Mouse (Mus musculus): Measurements from ENCODE around the gene Ccdc157. TPM values are rescaled to one million over a fixed set of nuclear protein-coding genes. Genes with fewer than 3 reads are reported as not detected.
"Not testable (repeated sequence)": the region's sequence is repeated elsewhere in the genome, so short reads cannot be mapped to it uniquely, and the experiment has no call there.

Gene Ccdc157
- polyA plus RNA-seq, 1 experiment from 2014 or later: 9.5 TPM

DNA sequence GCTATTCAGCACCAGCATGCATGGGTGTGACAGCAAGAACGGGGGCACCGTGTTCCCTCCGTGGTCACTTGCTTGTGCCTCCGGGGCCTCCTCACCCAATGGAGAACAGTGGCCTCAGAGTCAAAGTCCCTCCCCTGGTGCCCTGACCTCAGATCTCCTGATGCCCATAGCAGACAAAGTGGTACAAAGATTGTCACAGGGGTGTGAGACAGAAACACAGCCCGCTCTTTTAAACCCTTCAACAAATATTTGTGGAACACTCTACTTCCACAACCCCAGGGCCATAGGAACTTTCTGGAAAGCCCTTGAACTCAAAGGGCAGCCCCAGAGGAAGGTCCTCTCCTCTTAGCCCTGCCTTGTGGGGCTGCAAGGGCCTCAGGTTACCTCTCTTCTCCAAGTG, 37.9 kb downstream of the Ccdc157 start:
- no peak overlapping the region for H3K9ac ChIP-seq
- H3K4me3 ChIP-seq: no peak overlapping the region
- no peak for ATAC-seq (ENCODE audit: borderline replicate concordance, extremely low read depth, low FRiP score, low TSS enrichment)
- 62% methylated on average over 5 of the region's 5 CpGs for WGBS
- H3K9me3 ChIP-seq: no peaks in the 10 kb centered on the region
- H3K36me3 ChIP-seq: no peaks in the 10 kb centered on the region
- H3K27ac ChIP-seq: no peak overlapping the region
- peaks cover 21% of the 10 kb centered on the region for H3K4me1 ChIP-seq
- H3K27me3 ChIP-seq: peaks cover 15% of the 10 kb centered on the region; the same call in 1 of the 2 replicates
- H3K4me2 ChIP-seq: no peak overlapping the region

DNA sequence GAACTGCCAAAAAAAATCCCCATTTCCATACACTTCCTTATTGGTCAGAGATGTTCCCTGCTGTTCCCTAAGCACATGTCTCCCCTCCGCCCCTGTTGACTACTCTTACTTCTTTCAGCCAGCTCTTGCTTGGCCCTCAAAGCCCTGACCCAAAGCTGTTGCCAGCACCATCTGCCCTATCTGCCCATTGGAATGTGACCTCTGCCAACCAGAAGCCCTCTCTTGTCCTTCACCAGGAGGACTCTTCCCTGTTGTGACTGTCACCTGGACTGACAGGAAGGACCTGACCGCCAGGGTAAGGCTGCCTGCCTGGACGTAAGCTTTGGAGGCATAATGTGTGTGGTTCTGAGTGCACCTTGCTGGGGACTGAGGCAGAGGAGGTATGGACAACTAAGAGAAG, 38.4 kb downstream of the Ccdc157 start:
- WGBS: 71% methylated on average over 3 of the region's 3 CpGs
- peaks cover 20% of the 10 kb centered on the region; the same call in 1 of the 2 replicates for H3K27me3 ChIP-seq
- no peak overlapping the region for H3K9ac ChIP-seq
- peaks cover 22% of the 10 kb centered on the region for H3K4me1 ChIP-seq
- H3K36me3 ChIP-seq: no peaks in the 10 kb centered on the region
- no peak overlapping the region for H3K4me2 ChIP-seq
- ATAC-seq (ENCODE audit: borderline replicate concordance, extremely low read depth, low FRiP score, low TSS enrichment): no peak
- H3K27ac ChIP-seq: no peak overlapping the region
- no peak overlapping the region for H3K4me3 ChIP-seq
- H3K9me3 ChIP-seq: no peaks in the 10 kb centered on the region

DNA sequence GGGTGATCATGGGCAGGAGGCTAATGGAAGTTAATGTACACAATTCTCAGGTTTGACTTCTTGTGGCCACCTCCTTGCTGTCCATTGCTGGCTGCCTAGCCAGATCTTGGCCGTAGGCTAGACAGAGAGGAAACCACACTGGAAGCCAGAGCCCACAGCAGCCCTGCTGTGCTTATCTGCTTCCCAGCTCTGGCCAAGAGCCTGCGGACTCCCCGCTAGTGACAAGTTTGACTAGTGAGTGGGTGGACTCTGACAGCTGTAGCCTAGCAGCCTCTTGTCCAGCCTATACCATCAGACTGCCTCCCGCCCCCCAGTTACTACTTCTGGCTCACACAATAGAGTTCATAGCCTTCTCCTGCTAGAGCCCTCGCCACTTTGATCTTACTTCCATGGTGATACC, 40.5 kb downstream of the Ccdc157 start:
- 39% methylated on average over 5 of the region's 5 CpGs for WGBS
- H3K4me3 ChIP-seq: no peak overlapping the region
- no peak for ATAC-seq (ENCODE audit: borderline replicate concordance, extremely low read depth, low FRiP score, low TSS enrichment)
- no peak overlapping the region for H3K9ac ChIP-seq
- H3K4me1 ChIP-seq: peaks cover 27% of the 10 kb centered on the region
- no peaks in the 10 kb centered on the region for H3K36me3 ChIP-seq
- H3K27ac ChIP-seq: no peak overlapping the region
- peaks cover 28% of the 10 kb centered on the region; the same call in 1 of the 2 replicates for H3K27me3 ChIP-seq
- no peaks in the 10 kb centered on the region for H3K9me3 ChIP-seq
- no peak overlapping the region for H3K4me2 ChIP-seq

DNA sequence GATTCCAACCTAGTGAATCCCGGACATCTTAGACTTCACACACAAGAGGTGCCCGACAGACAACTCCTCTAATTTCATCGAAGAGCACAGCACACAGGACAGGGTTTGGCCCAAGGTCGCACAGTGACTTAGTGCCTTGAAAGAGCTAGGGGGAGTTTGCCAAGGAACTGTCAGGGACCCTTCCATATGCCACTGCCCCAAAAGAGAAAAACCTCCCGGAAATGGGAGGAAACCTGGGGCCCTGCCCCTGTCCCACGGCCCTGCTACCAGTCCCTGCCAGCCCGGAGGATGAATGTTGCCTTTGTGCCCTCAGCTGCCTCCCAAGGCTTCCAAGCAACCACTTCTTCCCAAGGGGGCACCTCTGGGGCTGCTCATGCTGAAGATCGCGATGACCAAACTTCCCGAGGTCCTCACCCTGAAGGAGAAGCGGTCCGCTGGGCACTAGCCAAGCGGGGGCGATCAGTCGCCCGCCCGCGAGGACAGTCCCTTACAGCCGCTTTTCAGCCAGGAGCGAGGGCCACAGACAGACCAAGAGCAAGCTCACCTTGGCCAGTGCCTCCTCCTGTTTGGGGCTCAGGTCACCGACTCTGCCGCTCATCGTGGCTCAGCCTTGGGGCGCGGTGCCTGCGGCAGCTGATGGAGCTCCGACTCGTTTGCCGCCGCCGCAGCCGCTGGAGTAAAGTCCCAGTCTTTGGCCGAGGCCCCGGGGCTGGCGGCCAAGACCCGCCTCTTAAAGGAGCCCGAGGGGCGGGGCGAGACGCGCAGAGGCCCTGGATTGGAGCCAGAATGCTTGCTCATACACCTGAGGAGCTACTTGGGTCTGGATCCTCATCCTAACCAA, 41.8 kb downstream of the Ccdc157 start:
- H3K27ac ChIP-seq: no peak overlapping the region
- peak overlapping the region; percentile 31 for H3K9ac ChIP-seq
- no peaks in the 10 kb centered on the region for H3K36me3 ChIP-seq
- H3K4me3 ChIP-seq: peak overlapping the region; percentile 45
- ATAC-seq (ENCODE audit: borderline replicate concordance, extremely low read depth, low FRiP score, low TSS enrichment): peak; percentile 41; the same call in 1 of the 2 replicates
- peak overlapping the region; percentile 78 for H3K4me2 ChIP-seq
- peaks cover 27% of the 10 kb centered on the region for H3K4me1 ChIP-seq
- H3K9me3 ChIP-seq: no peaks in the 10 kb centered on the region
- H3K27me3 ChIP-seq: peaks cover 28% of the 10 kb centered on the region; the same call in 1 of the 2 replicates
- 1% methylated on average over 41 of the region's 41 CpGs for WGBS

DNA sequence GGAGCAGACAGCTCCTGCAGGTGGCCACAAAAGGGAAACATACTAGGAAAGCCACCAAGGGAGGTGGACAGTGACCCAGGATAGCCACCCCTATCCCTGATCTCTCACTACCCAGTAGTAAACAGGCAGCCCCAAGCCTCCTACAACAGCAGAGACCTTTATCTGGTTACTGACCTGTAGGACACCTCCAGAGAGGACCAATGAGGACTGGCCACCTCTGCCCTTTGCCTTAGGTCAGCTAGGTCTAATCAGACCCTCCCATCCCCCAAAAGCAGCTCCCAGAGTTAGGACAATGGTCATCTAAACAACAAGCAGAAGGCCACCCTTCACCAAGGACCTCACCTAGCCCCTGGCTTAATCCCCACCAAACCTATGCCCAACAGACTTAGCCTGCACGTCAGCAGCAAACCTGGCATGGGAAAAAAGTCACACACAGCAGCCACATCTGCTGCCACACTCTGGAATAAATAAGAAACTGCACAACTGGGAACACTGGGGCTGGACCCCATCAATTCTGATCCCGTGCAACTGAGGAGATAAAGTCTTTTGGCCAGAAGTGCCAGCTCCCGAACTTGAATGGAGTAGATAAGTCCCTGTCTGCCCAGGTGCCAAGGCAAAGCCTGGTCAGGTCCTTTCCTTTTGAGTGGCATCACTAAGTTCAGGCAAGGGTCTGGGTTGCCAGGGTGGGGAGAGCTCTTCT, 42.6 kb downstream of the Ccdc157 start:
- Histone ChIP-seq H3K36me3 (no peaks in the 10 kb centered on the region), H3K4me3 (peak overlapping the region; percentile 45), H3K9ac (no peak overlapping the region), H3K4me2 (peak overlapping the region; percentile 78), H3K27ac (no peak overlapping the region), H3K9me3 (no peaks in the 10 kb centered on the region), H3K4me1 (peaks cover 27% of the 10 kb centered on the region), H3K27me3 (peaks cover 28% of the 10 kb centered on the region; the same call in 1 of the 2 replicates)
- ATAC-seq (ENCODE audit: borderline replicate concordance, extremely low read depth, low FRiP score, low TSS enrichment): no peak
- 16% methylated on average over 3 of the region's 3 CpGs for WGBS

DNA sequence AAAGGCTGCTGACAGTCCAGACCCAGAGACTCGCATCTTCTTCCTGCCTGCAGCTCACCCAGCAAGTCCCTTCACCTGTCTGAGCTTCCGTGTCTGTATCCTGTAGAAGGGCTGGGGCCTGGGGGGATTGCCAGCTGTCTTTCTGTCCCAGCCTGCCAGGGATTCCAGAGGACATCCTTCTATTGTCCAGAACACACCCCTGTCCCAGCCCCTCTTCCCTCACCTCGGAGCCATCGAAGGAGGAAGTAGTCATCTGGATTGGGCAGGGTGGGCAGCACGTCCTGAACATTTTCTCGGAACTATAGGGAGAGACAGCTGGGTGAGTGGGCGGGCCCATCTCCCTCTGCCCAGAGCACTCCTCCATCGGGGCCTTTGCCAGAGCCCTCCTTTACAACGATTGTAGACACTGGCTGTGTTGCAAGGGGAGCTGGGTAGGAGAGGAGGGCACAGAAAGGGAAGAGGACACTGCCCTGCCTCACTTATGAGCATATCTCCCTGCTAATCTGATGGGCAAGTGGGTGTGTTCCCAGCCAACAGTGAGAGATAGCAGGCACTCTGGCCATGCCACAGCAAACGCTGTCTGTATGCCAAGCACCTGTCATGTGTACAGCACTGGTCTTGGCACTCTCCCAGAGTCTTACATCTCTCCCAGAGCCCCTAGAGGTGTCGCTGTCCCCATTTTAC, 43.5 kb downstream of the Ccdc157 start:
- H3K9ac ChIP-seq: no peak overlapping the region
- no peak for ATAC-seq (ENCODE audit: borderline replicate concordance, extremely low read depth, low FRiP score, low TSS enrichment)
- no peaks in the 10 kb centered on the region for H3K36me3 ChIP-seq
- no peak overlapping the region for H3K4me3 ChIP-seq
- WGBS: 46% methylated on average over 11 of the region's 11 CpGs
- H3K27me3 ChIP-seq: peaks cover 28% of the 10 kb centered on the region; the same call in 1 of the 2 replicates
- H3K4me1 ChIP-seq: peaks cover 27% of the 10 kb centered on the region
- no peak overlapping the region for H3K27ac ChIP-seq
- H3K4me2 ChIP-seq: peak overlapping the region; percentile 2; the same call in 1 of the 2 replicates
- H3K9me3 ChIP-seq: no peaks in the 10 kb centered on the region

DNA sequence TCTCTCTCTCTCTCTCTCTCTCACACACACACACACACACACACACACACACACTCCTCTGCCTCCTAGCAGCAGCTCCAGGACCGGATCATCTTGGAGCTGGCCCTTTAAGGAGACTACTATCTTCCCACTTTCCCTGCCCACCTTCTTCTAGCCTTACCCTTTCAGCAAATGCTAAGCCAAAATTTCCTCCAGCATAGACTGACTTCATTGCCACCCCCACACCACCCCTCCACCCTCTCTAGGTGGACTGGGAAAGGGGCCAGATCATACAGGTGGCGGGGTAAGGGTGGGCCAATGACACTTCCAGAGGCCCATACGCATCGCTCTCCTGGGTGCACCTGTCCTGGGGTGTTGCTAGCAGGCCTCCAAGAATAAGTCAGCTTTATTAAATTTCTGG, 44.7 kb downstream of the Ccdc157 start:
- peaks cover 27% of the 10 kb centered on the region for H3K4me1 ChIP-seq

DNA sequence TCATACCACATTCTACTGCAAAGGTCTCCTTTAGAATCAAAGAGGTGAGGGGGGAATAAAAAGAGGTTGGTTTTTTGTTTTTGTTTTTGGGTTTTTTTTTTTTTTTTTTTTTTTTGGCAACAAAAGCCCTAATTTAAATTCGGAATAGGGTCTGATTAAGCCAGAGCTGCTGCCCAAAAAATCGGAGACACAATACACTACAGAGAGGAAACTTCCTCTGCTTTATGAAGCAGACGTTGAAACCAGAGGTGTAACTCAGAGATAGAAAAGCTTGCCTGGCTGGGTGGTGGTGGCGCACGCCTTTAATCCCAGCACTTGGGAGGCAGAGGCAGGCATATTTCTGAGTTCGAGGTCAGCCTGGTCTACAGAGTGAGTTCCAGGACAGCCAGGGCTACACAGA, 45.6 kb downstream of the Ccdc157 start:
- H3K4me3 ChIP-seq; H3K4me2 ChIP-seq; H3K27ac ChIP-seq; H3K9ac ChIP-seq; ATAC-seq (ENCODE audit: borderline replicate concordance, extremely low read depth, low FRiP score, low TSS enrichment); H3K36me3 ChIP-seq; H3K9me3 ChIP-seq: not testable (repeated sequence)
- 77% methylated on average over 6 of the region's 6 CpGs for WGBS
- Histone ChIP-seq H3K27me3 (peaks cover 27% of the 10 kb centered on the region; the same call in 1 of the 2 replicates), H3K4me1 (peaks cover 26% of the 10 kb centered on the region)

More for the DNA sequence above, 44.7 kb downstream of the Ccdc157 start:
- ATAC-seq (ENCODE audit: borderline replicate concordance, extremely low read depth, low FRiP score, low TSS enrichment): no peak
- Histone ChIP-seq H3K27me3 (peaks cover 28% of the 10 kb centered on the region; the same call in 1 of the 2 replicates), H3K27ac (no peak overlapping the region), H3K4me3 (no peak overlapping the region), H3K36me3 (no peaks in the 10 kb centered on the region), H3K9me3 (no peaks in the 10 kb centered on the region), H3K4me2 (no peak overlapping the region), H3K9ac (no peak overlapping the region)
- WGBS: 82% methylated on average over 4 of the region's 4 CpGs

DNA sequence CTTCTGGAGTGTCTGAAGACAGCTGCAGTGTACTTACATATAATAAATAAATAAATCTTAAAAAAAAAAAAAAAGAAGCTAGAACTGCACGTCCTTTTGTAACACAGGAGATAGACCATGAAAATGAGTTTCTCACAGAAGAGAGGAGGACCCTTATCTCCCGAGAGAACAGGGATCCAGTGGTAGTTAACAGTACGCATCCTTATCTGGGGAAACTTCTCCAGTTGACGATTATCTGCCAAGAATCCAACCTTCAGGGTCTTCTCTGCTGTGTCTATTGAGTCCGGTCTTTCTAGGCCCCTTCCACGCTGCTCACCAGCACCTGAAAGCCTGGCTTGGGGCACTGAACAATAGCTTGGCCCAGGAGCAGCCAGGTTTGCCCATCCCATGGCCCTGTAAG, 46.1 kb downstream of the Ccdc157 start:
- Histone ChIP-seq H3K27ac (no peak overlapping the region), H3K4me1 (peaks cover 20% of the 10 kb centered on the region), H3K4me3 (no peak overlapping the region), H3K9ac (no peak overlapping the region), H3K9me3 (no peaks in the 10 kb centered on the region), H3K36me3 (no peaks in the 10 kb centered on the region), H3K27me3 (peaks cover 22% of the 10 kb centered on the region; the same call in 1 of the 2 replicates), H3K4me2 (no peak overlapping the region)
- ATAC-seq (ENCODE audit: borderline replicate concordance, extremely low read depth, low FRiP score, low TSS enrichment): no peak
- 67% methylated on average over 6 of the region's 6 CpGs for WGBS

DNA sequence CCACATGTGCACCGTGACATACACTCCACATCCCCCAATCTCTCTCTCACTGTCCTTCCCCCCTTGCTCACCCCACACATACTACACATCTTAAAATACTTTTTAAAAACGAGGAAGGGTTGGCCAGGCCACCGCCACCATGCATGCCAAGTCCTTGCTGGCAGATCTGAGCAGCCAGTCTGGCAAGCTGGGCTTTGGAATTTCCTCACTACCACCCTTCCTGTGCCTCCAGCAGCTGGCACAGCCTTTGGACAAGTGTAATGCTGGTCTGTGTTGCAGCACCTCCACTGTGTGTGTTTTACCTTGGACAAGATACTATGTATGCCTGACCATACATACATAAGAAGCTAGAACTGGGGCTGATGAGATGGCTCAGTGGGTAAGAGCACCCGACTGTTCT, 46.6 kb downstream of the Ccdc157 start:
- H3K4me1 ChIP-seq: peaks cover 16% of the 10 kb centered on the region
- no peak for ATAC-seq (ENCODE audit: borderline replicate concordance, extremely low read depth, low FRiP score, low TSS enrichment)
- no peaks in the 10 kb centered on the region for H3K9me3 ChIP-seq
- no peak overlapping the region for H3K27ac ChIP-seq
- peaks cover 19% of the 10 kb centered on the region; the same call in 1 of the 2 replicates for H3K27me3 ChIP-seq
- H3K36me3 ChIP-seq: no peaks in the 10 kb centered on the region
- H3K4me3 ChIP-seq: no peak overlapping the region
- no peak overlapping the region for H3K4me2 ChIP-seq
- 71% methylated on average over 4 of the region's 4 CpGs for WGBS
- no peak overlapping the region for H3K9ac ChIP-seq

DNA sequence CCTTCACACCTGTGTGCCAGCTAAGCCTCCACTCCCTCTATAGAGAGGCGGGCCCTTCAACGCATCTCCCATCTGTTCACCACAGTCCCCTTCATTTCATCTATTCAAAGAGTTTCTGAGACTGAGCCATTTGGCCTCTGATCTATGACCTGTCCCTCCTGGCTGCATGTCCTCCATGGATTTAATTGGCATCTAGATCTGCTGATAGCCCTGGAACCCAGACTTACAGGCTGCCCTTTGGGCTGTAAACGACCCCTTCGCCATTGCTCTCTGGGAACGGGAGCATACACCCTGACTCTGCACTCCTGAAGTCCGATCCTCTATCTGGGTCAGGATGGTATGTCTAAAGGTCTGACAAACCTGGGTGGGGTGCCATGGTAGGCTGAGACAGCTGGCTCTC, 47.2 kb downstream of the Ccdc157 start:
- H3K4me3 ChIP-seq: no peak overlapping the region
- H3K4me2 ChIP-seq: no peak overlapping the region
- H3K27ac ChIP-seq: no peak overlapping the region
- no peaks in the 10 kb centered on the region for H3K36me3 ChIP-seq
- peaks cover 12% of the 10 kb centered on the region for H3K4me1 ChIP-seq
- peaks cover 19% of the 10 kb centered on the region; the same call in 1 of the 2 replicates for H3K27me3 ChIP-seq
- H3K9ac ChIP-seq: no peak overlapping the region
- ATAC-seq (ENCODE audit: borderline replicate concordance, extremely low read depth, low FRiP score, low TSS enrichment): no peak
- H3K9me3 ChIP-seq: no peaks in the 10 kb centered on the region
- 76% methylated on average over 6 of the region's 6 CpGs for WGBS
